Mouse (Mus musculus) retina, postnatal 7 days (tissue): Measurements from ENCODE around the gene Phf19.

Experiments
- DNase-seq: peaks from one replicate; pipeline ENCODE4 v3.0.0-alpha.2; 2012; ENCODE audit warnings: low read depth, low spot score

Phf19 gene

DNA sequence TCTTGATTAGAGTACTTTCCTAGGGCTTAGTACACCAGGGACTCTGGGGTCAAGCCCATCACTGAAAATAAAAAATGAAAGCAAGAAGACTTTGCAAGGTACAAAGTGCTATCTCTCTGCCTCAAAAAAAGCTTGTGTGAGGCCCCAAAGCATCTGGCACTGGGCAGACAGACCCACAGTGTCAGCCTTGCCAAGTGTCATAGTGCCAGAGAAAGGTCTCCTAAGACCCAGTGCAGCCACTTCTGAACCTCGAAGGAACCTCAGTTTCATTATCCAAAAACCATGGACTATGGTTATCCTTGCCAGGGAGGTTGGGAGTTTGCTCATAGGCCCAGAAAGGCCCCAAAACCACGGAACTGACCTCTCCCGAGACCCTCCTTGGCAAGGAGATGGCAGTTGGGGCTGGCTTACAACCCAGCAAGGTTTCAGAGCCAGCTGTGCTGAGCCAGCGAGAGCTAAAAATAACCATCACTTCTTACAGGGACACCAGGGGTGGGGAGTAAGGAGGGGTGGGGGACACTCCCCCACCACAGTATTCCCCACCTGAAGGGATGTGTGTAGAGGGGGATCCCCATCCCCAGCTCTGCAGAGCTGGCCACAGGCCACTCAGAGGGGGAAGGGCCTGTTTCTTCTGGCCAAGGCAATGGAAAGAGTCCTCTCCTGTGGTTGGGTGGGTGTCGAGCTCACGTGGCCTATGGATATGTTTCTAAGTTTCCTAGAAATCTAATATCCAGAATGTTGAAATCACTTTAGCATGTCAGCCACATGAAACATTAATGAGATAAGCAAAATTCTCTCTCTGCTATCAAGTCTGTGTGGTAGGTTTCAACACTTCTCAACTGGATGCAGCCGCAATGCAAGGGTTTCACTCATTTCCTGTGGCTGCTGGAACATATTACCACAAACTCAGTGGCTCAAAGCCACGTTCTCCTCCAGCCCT lies 24.7 kb upstream of the Phf19 start:
- no peak for DNase-seq

GRCm38 (mm10) chr2:34937460-34937859 lies 23.6 kb upstream of the Phf19 start:
- DNase-seq: no peak

DNA sequence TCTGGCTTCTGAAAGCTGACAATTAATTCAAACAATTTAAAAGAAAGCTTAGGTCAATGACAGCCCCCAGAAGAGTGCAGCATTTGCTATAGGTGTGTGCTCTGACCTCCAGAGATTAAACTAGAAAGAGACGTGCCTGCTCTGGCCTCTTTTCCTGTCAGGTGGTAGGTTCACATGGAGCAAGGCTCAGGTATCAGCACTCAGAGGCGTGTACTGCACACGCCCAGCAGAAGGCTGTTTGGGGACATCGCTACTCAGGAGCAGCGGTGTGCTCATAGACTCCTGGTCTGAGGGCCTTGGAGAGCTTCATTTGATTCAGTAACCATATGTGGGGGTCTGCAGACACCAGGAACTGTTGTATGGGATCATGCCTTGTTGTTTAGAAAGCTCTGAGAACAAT lies 13.5 kb upstream of the Phf19 start:
- DNase-seq: no peak

DNA sequence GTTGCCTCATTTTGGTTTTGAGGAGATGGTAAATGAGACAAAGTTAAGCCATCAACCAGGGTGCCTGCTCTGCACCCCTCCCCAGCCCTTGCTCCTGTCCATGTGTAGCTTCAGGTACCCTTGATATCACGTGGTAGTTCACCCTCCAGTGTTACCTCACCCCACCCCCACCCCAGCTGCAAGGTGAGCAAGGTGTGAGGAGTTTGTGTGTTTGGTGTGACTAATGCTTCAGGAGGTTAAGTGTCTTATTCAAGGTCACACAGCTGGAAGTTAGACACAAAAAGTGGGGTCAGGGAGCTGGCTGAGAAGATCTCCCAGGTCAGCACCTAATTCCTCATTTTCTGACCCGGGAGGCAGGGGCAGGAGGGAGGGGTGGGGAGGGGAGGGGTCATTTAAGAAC lies 8.9 kb upstream of the Phf19 start:
- DNase-seq: no peak

DNA sequence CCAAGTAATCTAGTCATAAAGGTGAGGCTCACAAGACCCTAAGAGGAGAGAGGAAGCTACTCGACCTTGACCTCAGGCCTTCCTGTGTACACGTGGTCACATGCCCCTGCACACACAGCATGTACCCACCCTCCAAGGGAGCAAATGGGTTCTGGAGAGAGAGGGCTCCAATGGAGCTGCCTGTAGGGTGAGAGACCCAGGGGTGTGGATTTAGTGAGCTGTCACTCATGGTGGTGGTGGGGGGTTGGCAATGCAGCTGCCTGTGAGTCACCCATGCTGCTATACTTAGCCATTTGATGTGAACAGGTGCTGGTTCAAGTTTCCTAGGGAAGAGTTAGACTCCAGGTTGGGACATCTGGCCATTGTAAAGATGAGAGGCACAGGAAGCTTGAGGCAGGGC lies 6.3 kb upstream of the Phf19 start:
- DNase-seq: no peak

- no peak for DNase-seq
These were observed 1.3 kb upstream of the Phf19 start for GRCm38 (mm10) chr2:34915103-34915502.

DNA sequence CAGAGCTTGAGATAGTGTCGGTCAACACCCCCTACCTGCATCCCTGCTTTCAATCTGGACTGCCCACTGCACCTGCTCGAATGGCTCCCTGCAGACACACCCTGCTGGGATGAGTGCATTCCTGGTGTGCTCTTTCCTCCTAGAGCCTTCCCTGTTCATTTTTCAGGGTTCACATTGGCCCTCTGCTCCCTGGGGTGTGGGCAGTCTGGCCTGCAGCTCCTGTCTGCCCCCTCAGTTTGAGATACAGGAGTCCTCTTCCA lies 927 bp upstream of the Phf19 start:
- no peak for DNase-seq

DNA sequence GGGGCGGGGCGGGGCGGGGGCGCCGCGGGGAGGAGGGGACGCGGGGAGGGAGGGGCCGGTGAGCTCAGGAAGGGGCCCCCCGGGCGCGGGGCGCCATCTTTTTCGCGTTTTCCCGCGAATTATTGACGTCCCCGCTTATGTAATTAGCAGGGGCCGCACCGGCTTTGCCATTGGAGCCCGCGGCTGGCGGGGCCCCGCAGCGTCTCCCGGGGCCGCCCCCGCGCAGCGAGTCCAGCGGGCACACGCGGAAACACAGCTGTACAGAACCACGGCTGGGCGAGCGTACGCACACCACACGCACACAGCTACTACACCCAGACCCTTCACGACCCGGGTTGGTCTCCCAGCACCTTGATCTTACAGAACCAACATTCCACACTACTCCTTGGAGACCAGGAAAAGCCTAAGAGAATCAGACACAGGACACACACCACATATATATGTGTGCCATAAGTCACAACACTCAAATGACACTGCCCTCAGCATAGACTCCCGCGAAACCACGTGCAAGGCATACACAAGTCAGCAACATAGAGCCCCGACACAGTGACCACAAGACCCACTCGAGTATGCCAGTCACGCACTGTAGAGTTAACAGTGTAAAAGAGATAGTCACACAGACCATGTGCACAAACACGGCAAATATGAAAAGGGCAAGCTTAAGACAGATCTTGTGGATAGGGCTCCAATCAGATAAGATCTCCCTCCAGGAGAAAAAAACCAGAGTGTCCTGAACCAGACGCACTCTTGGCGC lies 420 bp upstream of the Phf19 start:
- no peak for DNase-seq

DNA sequence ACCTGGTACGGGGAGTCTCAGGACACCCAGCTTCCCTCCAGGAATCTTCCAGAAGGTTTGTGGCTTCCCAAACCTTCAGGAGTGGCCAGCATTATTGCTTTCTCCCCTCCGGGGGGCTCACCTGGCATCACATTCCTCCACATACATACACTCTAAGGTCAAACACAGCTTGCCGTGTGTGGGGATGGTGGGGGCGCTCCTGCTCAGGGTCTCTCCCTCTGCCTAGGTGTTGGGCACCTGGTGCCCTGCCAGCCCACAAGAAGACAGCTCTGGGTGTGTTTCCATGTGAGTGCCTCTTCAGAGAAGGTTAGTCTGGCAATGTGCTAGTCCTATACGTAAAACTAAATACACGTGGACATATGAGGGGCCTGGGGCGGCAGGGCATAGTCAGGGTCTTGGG lies 1.2 kb downstream of the Phf19 start:
- no peak for DNase-seq

DNA sequence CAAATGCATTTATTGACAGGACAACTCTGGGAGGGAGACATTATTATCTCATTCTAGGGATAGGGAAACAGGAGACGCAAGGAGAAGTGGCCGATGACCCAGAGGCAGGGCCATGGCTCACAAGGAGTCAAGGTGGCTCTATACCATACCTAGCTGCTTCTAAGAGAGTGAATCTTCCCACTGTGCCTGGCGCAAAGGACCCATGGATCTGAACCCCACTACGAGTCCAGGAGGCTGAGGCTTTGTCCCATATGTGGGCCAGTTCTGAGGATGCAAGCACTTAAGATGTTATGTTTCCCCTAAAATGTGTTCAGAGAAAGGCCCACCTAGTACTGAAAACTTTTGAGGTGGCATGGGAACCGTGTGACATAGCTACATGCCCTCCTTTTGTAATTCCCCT lies 2.0 kb downstream of the Phf19 start:
- no peak for DNase-seq

DNA sequence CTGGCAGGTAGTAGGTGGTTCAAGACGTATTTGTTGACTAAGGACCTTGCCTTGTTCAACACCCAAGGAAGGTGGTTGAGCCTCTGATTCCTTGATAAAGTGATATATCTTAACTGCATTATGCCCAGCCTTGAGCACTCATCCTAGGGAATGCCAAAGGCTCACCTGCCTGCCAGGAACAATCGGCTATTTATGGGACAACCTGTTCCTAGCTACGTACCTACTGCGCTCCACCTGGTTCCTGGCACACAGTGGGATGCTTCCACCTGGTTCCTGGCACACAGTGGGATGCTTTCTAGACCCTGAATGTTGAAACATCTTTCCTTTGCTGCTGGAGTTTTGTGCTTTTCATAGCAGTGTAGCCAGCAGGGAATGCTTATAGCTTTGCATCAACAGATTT lies 4.1 kb downstream of the Phf19 start:
- DNase-seq: no peak

GRCm38 (mm10) chr2:34906861-34907604 lies 6.8 kb downstream of the Phf19 start:
- no peak for DNase-seq

GRCm38 (mm10) chr2:34906426-34906825 lies 7.4 kb downstream of the Phf19 start:
- no peak for DNase-seq

DNA sequence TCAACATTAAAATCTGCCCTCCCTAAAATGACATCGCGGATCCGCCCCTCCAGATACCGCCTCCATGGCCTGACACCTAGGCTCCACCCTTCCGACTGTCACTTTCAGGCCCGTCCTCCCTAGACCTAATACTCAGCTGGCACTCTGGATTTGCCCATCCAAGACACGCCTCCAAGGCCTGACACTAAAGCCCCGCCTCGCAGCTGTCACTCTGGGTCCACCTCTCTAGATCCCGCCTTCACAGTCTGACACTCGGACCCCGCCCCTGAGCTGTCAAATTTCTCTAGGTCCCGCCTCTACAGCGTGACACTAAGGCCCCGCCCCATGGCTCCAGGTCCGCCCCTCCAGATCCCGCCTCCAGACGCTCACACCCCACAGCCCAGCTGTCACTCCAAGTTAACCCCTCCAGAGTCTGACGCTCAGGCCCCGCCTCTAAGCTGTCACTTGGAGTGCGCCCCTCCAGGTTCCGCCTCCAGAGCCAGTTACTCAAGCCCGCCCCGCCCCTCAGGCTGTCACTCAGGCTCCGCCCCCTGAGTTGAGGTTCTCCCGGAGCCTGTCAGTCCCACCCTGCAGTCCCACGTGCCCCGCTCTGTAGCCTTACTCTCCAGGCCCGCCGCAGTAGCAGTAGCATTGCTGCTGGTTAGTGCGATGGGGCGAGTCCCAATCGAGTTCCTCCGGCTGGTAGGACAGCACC lies 8.8 kb downstream of the Phf19 start:
- peak; percentile 99 for DNase-seq

DNA sequence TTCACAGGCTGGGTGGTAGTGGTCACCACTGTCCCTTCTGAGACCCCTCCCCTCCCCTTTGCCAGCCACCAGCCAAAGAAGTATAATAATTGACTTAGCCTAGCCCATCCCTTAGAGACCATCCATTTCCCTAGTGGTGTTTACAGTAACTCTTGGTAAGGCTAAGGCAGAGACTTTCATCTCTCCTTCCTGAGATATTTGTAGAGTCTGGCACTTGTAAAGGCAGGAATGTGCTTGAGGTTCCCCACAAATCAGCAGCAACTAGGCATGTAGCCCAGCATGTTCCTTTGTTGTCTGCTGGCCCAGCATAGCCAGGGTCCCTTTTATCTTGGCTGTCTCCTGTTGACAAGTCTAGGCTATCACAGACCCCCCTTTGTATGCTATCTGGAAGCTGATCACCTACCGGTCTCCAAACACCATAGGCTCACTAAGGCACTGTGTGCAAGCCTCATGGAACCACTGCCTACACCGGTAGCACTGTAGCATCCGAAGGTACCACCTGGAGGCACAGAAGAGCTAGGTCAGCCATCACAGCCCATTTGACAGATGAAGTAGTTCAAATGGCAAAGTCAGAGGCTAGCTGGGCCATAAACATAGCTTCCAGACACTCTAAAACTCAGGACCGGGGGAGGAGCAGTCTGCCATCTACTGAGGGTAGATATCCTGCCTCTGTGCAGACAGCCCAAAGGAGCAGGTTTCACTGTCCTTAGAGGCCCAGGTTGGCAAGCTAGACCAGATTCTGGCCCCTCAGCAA lies 10.0 kb downstream of the Phf19 start:
- DNase-seq: no peak

DNA sequence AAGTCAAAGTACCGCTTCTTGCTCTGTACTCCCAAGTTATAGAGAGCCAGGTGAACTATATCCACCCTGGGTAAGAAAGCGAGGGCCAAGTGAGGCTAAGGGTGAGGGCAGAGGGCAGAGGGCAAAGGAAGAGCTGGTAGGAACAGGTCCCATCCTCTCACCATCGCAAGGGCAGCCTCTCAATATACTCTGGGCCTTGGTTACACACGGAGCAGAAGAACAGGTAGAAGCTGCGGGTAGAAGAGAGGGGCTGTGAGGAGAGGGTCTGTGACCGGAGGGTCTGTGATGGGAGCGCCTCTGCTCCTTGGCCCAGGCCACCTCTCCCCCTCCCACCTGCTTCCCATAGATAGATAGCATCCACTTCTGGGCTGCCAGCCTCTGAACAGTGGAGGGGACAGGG lies 10.6 kb downstream of the Phf19 start:
- no peak for DNase-seq

GRCm38 (mm10) chr2:34902731-34903130 lies 11.1 kb downstream of the Phf19 start:
- DNase-seq: no peak

DNA sequence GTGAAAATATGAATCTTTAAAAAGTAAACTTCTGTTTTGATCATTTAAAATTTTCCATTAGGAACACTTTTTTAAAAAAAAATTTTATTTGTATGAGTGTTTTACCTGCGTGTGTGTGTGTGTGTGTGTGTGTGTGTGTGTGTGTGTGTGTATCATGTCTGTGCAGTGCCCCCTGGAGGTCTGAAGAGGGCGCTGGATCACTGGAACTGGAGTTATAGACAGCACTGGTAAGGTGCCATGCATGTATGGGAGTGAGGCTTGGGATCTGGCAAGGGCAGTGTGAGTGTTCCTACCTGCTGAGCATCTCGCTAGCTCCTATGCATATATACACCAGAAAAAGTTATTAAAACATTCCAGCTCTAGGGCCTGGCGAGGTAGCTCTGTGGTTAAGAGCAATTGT lies 12.1 kb downstream of the Phf19 start:
- no peak for DNase-seq

DNA sequence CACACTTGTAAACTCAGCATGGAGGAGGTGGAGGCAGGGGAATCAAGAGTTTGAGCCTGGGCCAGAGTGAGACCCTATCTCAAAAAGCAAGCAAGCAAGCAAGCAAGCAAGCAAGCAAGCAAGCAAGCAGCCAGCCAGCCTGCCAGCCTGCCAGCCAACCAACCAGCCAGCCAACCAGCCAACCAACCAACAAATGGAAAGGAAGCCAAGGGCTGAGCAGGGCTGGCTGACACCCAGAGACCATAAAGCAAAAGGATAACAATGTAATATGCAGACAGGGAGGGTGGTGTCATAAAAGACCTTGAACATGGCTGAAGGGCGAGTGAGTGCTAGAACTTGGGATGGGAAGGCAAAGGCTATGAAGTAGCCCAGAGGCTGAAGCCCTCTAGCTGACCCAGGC lies 13.4 kb downstream of the Phf19 start:
- no peak for DNase-seq

GRCm38 (mm10) chr2:34899682-34900081 lies 14.1 kb downstream of the Phf19 start:
- DNase-seq: no peak

DNA sequence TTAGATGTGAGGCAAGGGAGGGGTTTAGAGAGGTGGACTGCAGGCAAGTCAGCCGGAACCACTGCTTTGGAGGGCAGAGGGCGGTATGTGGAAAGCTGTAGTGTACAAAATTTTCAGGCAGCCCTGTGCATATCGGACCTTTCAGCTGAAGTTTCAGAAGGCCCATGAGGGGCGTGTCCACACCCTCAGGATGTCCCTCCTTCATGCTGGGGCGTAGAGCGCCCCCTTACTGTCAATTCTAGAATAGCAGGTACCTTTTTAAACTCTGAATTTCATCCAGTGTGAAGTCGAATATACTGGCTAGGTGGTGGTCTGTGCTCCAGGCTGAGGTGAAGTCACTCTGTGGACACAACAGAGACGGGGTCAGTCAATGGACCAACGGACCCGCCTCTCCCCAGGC lies 16.0 kb downstream of the Phf19 start:
- DNase-seq: no peak
